Mouse (Mus musculus): ENCODE measurements at regions not wholly inside any gene's neighbourhood (a gene's known extent, or its start where the extent isn't known, plus 50 kb on each side); places are given as distances from the start of the nearest gene placed in this dataset.

DNA sequence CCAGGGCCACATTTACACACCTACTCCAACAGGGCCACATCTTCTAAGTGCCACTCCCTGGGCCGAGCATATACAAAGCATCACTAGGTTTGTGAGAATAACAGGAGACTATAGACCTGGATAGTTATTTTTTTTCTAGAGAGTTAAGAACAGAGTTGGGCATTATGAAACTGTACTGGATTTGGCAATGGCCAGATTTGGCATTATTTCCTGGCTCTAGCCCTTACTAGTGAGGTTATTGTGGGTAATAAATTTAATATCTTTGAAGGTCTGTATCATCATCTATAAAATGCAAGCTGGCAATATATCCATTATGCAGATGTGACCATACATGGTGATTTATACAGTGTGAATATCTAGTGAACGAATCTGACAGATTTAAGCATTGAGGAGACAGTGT is 75.8 kb upstream of the Pam start:
- no peak for TF ChIP-seq CTCF (IDR thresholded peaks at IDR 0.05; ENCODE audit: insufficient read depth, low read length)
- TF ChIP-seq POLR2A (IDR thresholded peaks at IDR 0.05; ENCODE audit: borderline replicate concordance, extremely low read depth, low read depth, low read length) = no peak
- 86% methylated on average over 2 of the region's 2 CpGs for WGBS
- no peak for DNase-seq
- H3K4me3 ChIP-seq (replicated peaks; ENCODE audit: extremely low read depth, low read depth, low read length) = no peak overlapping the region
- H3K4me1 ChIP-seq (ENCODE audit: control insufficient read depth, insufficient read depth, low read length) = no peaks in the 10 kb centered on the region

DNA sequence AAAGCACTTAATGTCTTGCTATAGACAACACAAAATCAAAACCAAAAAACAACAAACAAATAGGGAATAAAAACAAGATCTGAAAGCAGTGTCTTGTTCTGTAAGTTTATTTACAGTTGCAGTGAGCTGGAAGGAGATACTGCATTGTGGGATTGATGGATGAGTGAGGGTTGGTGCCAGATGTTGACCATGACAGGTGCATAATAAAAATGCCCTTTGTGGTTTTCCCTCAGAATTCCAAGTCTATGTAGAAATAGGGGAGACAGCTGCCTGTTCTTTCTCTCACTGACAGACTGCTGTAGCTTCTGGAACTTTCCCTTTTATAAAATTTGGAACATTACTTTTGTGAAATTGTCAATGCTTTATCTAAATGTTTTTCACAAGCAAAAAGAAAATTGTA is 73.9 kb upstream of the Pam start:
- TF ChIP-seq POLR2A (IDR thresholded peaks at IDR 0.05; ENCODE audit: borderline replicate concordance, extremely low read depth, low read depth, low read length) = no peak
- no peak for TF ChIP-seq CTCF (IDR thresholded peaks at IDR 0.05; ENCODE audit: insufficient read depth, low read length)
- no peak for DNase-seq
- Histone ChIP-seq H3K4me1 (ENCODE audit: control insufficient read depth, insufficient read depth, low read length) (no peaks in the 10 kb centered on the region), H3K4me3 (replicated peaks; ENCODE audit: extremely low read depth, low read depth, low read length) (no peak overlapping the region)

DNA sequence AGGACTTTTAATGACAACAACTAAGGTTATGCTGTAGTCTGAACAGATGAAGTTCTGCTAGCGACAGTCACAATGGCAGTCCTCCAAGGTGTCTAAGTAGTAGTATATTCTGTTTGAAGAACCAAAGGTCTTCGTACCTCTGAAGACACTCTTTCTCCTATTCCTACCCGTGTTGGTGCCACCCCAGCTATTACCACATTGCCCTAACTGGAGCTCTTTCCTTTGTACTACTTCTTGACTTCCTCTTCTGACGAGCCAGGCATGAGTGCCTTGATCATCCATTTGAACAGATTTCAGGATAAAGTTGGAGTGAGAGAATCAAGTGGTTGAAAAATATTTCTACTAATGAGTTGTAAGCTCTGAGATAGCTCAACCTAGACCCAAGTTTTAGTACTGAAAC is 72.4 kb upstream of the Pam start:
- WGBS = 81% methylated on average over 4 of the region's 4 CpGs
- no peak for TF ChIP-seq POLR2A (IDR thresholded peaks at IDR 0.05; ENCODE audit: borderline replicate concordance, extremely low read depth, low read depth, low read length)
- no peak for DNase-seq
- Histone ChIP-seq H3K4me3 (replicated peaks; ENCODE audit: extremely low read depth, low read depth, low read length) (no peak overlapping the region), H3K4me1 (ENCODE audit: control insufficient read depth, insufficient read depth, low read length) (no peaks in the 10 kb centered on the region)

DNA sequence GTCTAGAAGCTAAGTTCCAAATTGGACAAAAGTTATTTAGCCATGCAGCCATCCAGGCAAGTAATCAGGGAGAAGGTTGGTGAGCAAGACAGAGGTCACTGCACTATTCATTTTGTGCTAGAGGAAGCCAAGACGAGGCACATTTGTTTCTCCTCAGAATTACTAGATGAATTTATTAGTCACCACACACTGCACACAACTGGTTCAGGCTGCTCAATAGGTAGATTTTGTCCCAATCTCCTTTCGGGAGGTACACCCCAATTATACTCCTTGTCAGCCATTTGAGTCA is 67.1 kb upstream of the Pam start:
- 73% methylated on average over 2 of the region's 2 CpGs for WGBS
- no peak for DNase-seq
- TF ChIP-seq CTCF (IDR thresholded peaks at IDR 0.05; ENCODE audit: insufficient read depth, low read length) (no peak), POLR2A (IDR thresholded peaks at IDR 0.05; ENCODE audit: borderline replicate concordance, extremely low read depth, low read depth, low read length) (no peak)
- Histone ChIP-seq H3K4me3 (replicated peaks; ENCODE audit: extremely low read depth, low read depth, low read length) (no peak overlapping the region), H3K4me1 (ENCODE audit: control insufficient read depth, insufficient read depth, low read length) (no peaks in the 10 kb centered on the region)

DNA sequence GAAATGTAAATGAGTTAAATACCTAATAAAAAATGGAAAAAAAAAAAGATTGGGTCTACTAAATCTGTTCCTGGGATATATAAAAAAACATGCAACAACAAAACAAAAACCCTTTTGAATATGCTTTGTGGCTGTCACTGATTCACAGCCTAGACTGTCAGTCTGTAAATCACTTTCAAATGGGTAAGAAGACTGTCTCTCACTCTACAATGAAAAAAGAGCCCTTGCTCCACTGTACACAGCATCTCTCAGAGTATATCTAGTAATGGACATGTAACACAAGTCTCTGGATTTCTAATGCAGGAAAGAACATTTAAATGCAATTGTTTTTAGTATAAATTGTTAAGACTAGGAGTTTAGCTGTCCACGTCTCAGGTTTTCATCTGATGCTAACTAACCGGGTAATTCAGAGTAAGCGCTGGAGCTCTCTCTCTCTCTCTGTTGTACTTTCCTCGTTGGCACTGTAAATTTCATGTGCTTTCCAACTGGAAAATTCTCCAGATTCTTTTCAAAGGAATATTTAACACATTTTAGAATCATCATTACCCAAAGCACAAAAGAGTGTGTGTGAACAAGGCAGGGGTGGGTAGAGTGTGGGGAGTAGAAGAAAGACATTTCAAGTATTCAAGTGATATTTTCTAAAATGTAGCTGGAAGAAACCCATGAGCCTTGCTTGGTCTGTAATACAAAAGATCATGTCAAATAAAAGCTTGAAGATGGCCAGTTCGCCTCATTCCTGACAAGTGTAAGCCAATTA is 66.6 kb upstream of the Pam start:
- no peaks in the 10 kb centered on the region for H3K4me1 ChIP-seq (ENCODE audit: control insufficient read depth, insufficient read depth, low read length)
- no peak overlapping the region for H3K4me3 ChIP-seq (replicated peaks; ENCODE audit: extremely low read depth, low read depth, low read length)
- 64% methylated on average over 5 of the region's 5 CpGs for WGBS
- TF ChIP-seq CTCF (IDR thresholded peaks at IDR 0.05; ENCODE audit: insufficient read depth, low read length) (no peak), POLR2A (IDR thresholded peaks at IDR 0.05; ENCODE audit: borderline replicate concordance, extremely low read depth, low read depth, low read length) (no peak)
- no peak for DNase-seq

DNA sequence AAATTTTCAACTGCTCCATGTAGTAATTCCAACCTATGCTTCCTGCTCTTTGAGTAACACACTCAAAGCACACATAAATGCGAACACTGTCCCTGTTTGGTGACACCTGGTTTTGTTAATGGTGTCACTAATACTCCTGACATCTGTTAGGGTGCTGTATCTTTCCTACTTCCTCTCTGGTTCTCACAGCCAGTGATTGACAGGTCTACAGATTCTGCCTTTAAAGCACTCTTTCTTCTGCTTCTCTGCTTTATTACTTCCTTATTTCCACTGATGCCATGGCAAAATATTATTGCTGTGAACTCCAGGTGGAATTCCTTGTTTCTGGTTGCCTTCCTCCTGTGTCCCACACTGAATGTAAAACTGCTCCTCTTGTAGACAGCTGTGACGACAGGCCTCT is 63.5 kb upstream of the Pam start:
- WGBS = 91% methylated on average over 2 of the region's 2 CpGs
- no peaks in the 10 kb centered on the region for H3K4me1 ChIP-seq (ENCODE audit: control insufficient read depth, insufficient read depth, low read length)
- DNase-seq = no peak
- no peak overlapping the region for H3K4me3 ChIP-seq (replicated peaks; ENCODE audit: extremely low read depth, low read depth, low read length)
- TF ChIP-seq POLR2A (IDR thresholded peaks at IDR 0.05; ENCODE audit: borderline replicate concordance, extremely low read depth, low read depth, low read length) (no peak), CTCF (IDR thresholded peaks at IDR 0.05; ENCODE audit: insufficient read depth, low read length) (no peak)

DNA sequence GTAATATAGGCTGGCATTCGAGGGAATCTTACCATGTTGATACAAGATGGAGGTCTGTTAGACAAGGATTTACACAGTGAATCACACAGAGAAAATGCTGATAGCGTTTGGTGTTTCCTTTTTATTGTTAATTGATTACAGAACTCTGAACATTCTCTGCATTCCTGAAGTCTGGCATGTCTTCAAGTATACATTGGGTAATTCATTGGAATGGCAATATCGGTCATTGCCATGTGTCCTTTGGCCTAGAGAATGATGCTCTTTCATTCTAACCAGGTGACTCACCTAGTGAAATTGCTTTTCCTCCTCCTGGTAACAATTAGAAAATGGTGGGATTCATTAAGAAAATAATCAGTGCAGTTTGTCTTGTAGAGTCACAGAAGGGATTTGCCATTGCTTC is 51.9 kb upstream of the Pam start:
- TF ChIP-seq CTCF (IDR thresholded peaks at IDR 0.05; ENCODE audit: insufficient read depth, low read length) (no peak), POLR2A (IDR thresholded peaks at IDR 0.05; ENCODE audit: borderline replicate concordance, extremely low read depth, low read depth, low read length) (no peak)
- H3K4me1 ChIP-seq (ENCODE audit: control insufficient read depth, insufficient read depth, low read length) = no peaks in the 10 kb centered on the region
- WGBS = 64% methylated on average over 3 of the region's 3 CpGs
- no peak for DNase-seq
- H3K4me3 ChIP-seq (replicated peaks; ENCODE audit: extremely low read depth, low read depth, low read length) = no peak overlapping the region

Measured in lung, adult 2 months (tissue).